Mouse (Mus musculus): ENCODE results near the gene Brinp1. TPM values are rescaled to one million over a fixed set of nuclear protein-coding genes. Genes with fewer than 3 reads are reported as not detected.

Gene Brinp1
- polyA plus RNA-seq, 1 experiment from 2014 or later: 1.2 TPM

GRCm38 (mm10) chr4:68801923-68802855 is 152.0 kb downstream of the Brinp1 start:
- ATAC-seq: no peak
- WGBS: 74% methylated on average over 6 of the region's 6 CpGs
- TF ChIP-seq CTCF (IDR thresholded peaks at IDR 0.05; ENCODE audit: low read depth): no peak

GRCm38 (mm10) chr4:68790003-68790402 is 164.2 kb downstream of the Brinp1 start:
- H3K36me3 ChIP-seq (ENCODE audit: control insufficient read depth, insufficient read depth): no peaks in the 10 kb centered on the region
- H3K9ac ChIP-seq (ENCODE audit: low read depth, low read length): no peak overlapping the region
- H3K4me1 ChIP-seq (replicated peaks; ENCODE audit: control insufficient read depth, insufficient read depth, low read length): no peaks in the 10 kb centered on the region
- no peak for TF ChIP-seq CTCF (IDR thresholded peaks at IDR 0.05; ENCODE audit: low read depth)
- no peaks in the 10 kb centered on the region for H3K9me3 ChIP-seq (ENCODE audit: control insufficient read depth)
- WGBS: 83% methylated on average over 5 of the region's 5 CpGs
- H3K4me3 ChIP-seq (ENCODE audit: low read depth, low read length): no peak overlapping the region
- H3K27me3 ChIP-seq (replicated peaks; ENCODE audit: control insufficient read depth, insufficient read depth, low read length): no peaks in the 10 kb centered on the region
- no peak for ATAC-seq
- no peak overlapping the region for H3K27ac ChIP-seq (ENCODE audit: low read depth, low read length)
- no peak overlapping the region for H3K4me2 ChIP-seq (replicated peaks; ENCODE audit: low read depth)

More at GRCm38 (mm10) chr4:68801923-68802855, 152.0 kb downstream of the Brinp1 start:
- Histone ChIP-seq H3K4me3 (ENCODE audit: low read depth, low read length) (no peak overlapping the region), H3K27me3 (replicated peaks; ENCODE audit: control insufficient read depth, insufficient read depth, low read length) (no peaks in the 10 kb centered on the region), H3K36me3 (ENCODE audit: control insufficient read depth, insufficient read depth) (no peaks in the 10 kb centered on the region), H3K4me2 (replicated peaks; ENCODE audit: low read depth) (no peak overlapping the region), H3K9me3 (ENCODE audit: control insufficient read depth) (no peaks in the 10 kb centered on the region), H3K27ac (ENCODE audit: low read depth, low read length) (no peak overlapping the region), H3K4me1 (replicated peaks; ENCODE audit: control insufficient read depth, insufficient read depth, low read length) (no peaks in the 10 kb centered on the region), H3K9ac (ENCODE audit: low read depth, low read length) (no peak overlapping the region)

GRCm38 (mm10) chr4:68788477-68788999 is 165.7 kb downstream of the Brinp1 start:
- no peak overlapping the region for H3K27ac ChIP-seq (ENCODE audit: low read depth, low read length)
- H3K9ac ChIP-seq (ENCODE audit: low read depth, low read length): no peak overlapping the region
- no peaks in the 10 kb centered on the region for H3K36me3 ChIP-seq (ENCODE audit: control insufficient read depth, insufficient read depth)
- no peak for TF ChIP-seq CTCF (IDR thresholded peaks at IDR 0.05; ENCODE audit: low read depth)
- no peak overlapping the region for H3K4me2 ChIP-seq (replicated peaks; ENCODE audit: low read depth)
- 37% methylated on average over 4 of the region's 4 CpGs for WGBS
- H3K4me3 ChIP-seq (ENCODE audit: low read depth, low read length): no peak overlapping the region
- ATAC-seq: no peak
- no peaks in the 10 kb centered on the region for H3K9me3 ChIP-seq (ENCODE audit: control insufficient read depth)
- H3K27me3 ChIP-seq (replicated peaks; ENCODE audit: control insufficient read depth, insufficient read depth, low read length): no peaks in the 10 kb centered on the region
- H3K4me1 ChIP-seq (replicated peaks; ENCODE audit: control insufficient read depth, insufficient read depth, low read length): no peaks in the 10 kb centered on the region

GRCm38 (mm10) chr4:68787642-68788041 is 166.6 kb downstream of the Brinp1 start:
- H3K27ac ChIP-seq (ENCODE audit: low read depth, low read length): no peak overlapping the region
- H3K36me3 ChIP-seq (ENCODE audit: control insufficient read depth, insufficient read depth): no peaks in the 10 kb centered on the region
- no peak for TF ChIP-seq CTCF (IDR thresholded peaks at IDR 0.05; ENCODE audit: low read depth)
- no peaks in the 10 kb centered on the region for H3K9me3 ChIP-seq (ENCODE audit: control insufficient read depth)
- H3K9ac ChIP-seq (ENCODE audit: low read depth, low read length): no peak overlapping the region
- no peaks in the 10 kb centered on the region for H3K4me1 ChIP-seq (replicated peaks; ENCODE audit: control insufficient read depth, insufficient read depth, low read length)
- WGBS: 53% methylated on average over 2 of the region's 2 CpGs
- H3K4me2 ChIP-seq (replicated peaks; ENCODE audit: low read depth): no peak overlapping the region
- no peak overlapping the region for H3K4me3 ChIP-seq (ENCODE audit: low read depth, low read length)
- no peaks in the 10 kb centered on the region for H3K27me3 ChIP-seq (replicated peaks; ENCODE audit: control insufficient read depth, insufficient read depth, low read length)
- ATAC-seq: no peak

- Histone ChIP-seq H3K4me1 (replicated peaks; ENCODE audit: control insufficient read depth, insufficient read depth, low read length) (no peaks in the 10 kb centered on the region), H3K27ac (ENCODE audit: low read depth, low read length) (no peak overlapping the region), H3K9me3 (ENCODE audit: control insufficient read depth) (no peaks in the 10 kb centered on the region), H3K27me3 (replicated peaks; ENCODE audit: control insufficient read depth, insufficient read depth, low read length) (no peaks in the 10 kb centered on the region), H3K36me3 (ENCODE audit: control insufficient read depth, insufficient read depth) (no peaks in the 10 kb centered on the region), H3K4me2 (replicated peaks; ENCODE audit: low read depth) (no peak overlapping the region), H3K9ac (ENCODE audit: low read depth, low read length) (no peak overlapping the region), H3K4me3 (ENCODE audit: low read depth, low read length) (no peak overlapping the region)
- TF ChIP-seq CTCF (IDR thresholded peaks at IDR 0.05; ENCODE audit: low read depth): no peak
- ATAC-seq: no peak
- 68% methylated on average over 5 of the region's 5 CpGs for WGBS
These were observed 185.9 kb downstream of the Brinp1 start for GRCm38 (mm10) chr4:68768256-68768655.

- TF ChIP-seq CTCF (IDR thresholded peaks at IDR 0.05; ENCODE audit: low read depth): no peak
- 58% methylated on average over 5 of the region's 5 CpGs for WGBS
- H3K9me3 ChIP-seq (ENCODE audit: control insufficient read depth): no peaks in the 10 kb centered on the region
- no peaks in the 10 kb centered on the region for H3K4me1 ChIP-seq (replicated peaks; ENCODE audit: control insufficient read depth, insufficient read depth, low read length)
- no peak overlapping the region for H3K4me3 ChIP-seq (ENCODE audit: low read depth, low read length)
- H3K9ac ChIP-seq (ENCODE audit: low read depth, low read length): no peak overlapping the region
- ATAC-seq: no peak
- no peak overlapping the region for H3K27ac ChIP-seq (ENCODE audit: low read depth, low read length)
- no peaks in the 10 kb centered on the region for H3K27me3 ChIP-seq (replicated peaks; ENCODE audit: control insufficient read depth, insufficient read depth, low read length)
- H3K36me3 ChIP-seq (ENCODE audit: control insufficient read depth, insufficient read depth): no peaks in the 10 kb centered on the region
- no peak overlapping the region for H3K4me2 ChIP-seq (replicated peaks; ENCODE audit: low read depth)
These were observed 186.8 kb downstream of the Brinp1 start for GRCm38 (mm10) chr4:68767393-68767792.
